Mouse (Mus musculus): Measurements from ENCODE around the gene Cutal. TPM values are rescaled to one million over a fixed set of nuclear protein-coding genes. Genes with fewer than 3 reads are reported as not detected.

Cutal gene
- total and polyA plus RNA-seq, 3 experiments: not detected

DNA sequence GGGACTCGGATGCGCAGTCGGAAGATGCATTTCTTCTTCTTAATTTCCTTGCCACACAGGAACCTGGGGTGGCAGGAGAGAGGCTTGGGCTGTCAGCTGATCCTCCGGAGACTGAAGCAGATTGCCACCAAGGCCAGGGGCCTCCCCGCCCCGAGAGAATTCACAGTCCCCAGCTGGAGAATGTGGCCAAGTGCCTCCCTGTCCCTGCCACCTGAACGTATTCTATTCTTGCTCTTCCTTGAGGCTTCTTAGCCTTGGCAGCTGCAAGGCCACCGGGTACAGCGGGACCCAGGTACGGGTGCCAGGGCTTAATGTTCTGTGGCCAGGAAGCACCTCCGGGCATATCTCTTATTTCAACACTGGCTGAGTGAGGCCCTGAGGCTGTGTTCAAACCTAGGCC, 25.5 kb downstream of the Cutal start:
- Histone ChIP-seq H3K27me3 (replicated peaks) (no peaks in the 10 kb centered on the region), H3K36me3 (replicated peaks in 1 of 2; ENCODE audit: control insufficient read depth in 1 of 2, insufficient read depth in 1 of 2, low read length in 1 of 2) (peaks cover 81 to 99% of the 10 kb centered on the region in 2 experiments), H3K9me3 (replicated peaks; ENCODE audit: low read length) (peaks cover 4% of the 10 kb centered on the region), H3K4me1 (ENCODE audit: control insufficient read depth in 1 of 2, insufficient read depth in 2 of 2) (no peaks in the 10 kb centered on the region; a peak in 1 of 4 replicates), H3K9ac (ENCODE audit: insufficient read depth, low read depth) (no peak overlapping the region), H3K4me3 (replicated peaks in 1 of 3; ENCODE audit: low read depth in 2 of 3, low read length in 2 of 3, poor library complexity in 1 of 3) (no peak overlapping the region), H3K27ac (ENCODE audit: insufficient read depth, low read depth) (no peak overlapping the region), H3K4me2 (ENCODE audit: insufficient read depth, low read depth, poor library complexity, severe bottlenecking) (no peak overlapping the region), H3K79me2 (replicated peaks; ENCODE audit: control insufficient read depth, extremely low read depth, insufficient read depth, poor library complexity, severe bottlenecking) (no peaks in the 10 kb centered on the region)
- TF ChIP-seq JUN (IDR thresholded peaks at IDR 0.05; ENCODE audit: insufficient read depth, low read depth, low read length): no peak
- TF ChIP-seq USF2 (conservative IDR thresholded peaks at IDR 0.05; ENCODE audit: low read depth, low read length): no peak
- TF ChIP-seq MAFK (IDR thresholded peaks at IDR 0.05; ENCODE audit: insufficient replicate concordance, low read length): no peak
- no peak for TF ChIP-seq UBTF (IDR thresholded peaks at IDR 0.05; ENCODE audit: low read depth, low read length)
- no peak for TF ChIP-seq ELF1 (IDR thresholded peaks at IDR 0.05; ENCODE audit: low read depth, low read length)
- TF ChIP-seq HCFC1 (IDR thresholded peaks at IDR 0.05; ENCODE audit: low read depth, low read length): no peak
- TF ChIP-seq IRF4 (IDR thresholded peaks at IDR 0.05; ENCODE audit: low read depth, low read length): no peak
- no peak for TF ChIP-seq ZMIZ1 (IDR thresholded peaks at IDR 0.05; ENCODE audit: low read depth, low read length)
- in situ Hi-C loops (cut with MboI; ENCODE audit: low pct_ligation_motif_present, low pct_unique_long_range_greater_than_20kb, low sequenced_read_pairs): no loop called here
- no peak for DNase-seq (ENCODE audit: extremely low read depth)
- dilution Hi-C loops (cut with MboI; ENCODE audit: extremely low pct_ligation_motif_present, extremely low pct_unique_long_range_greater_than_20kb, low sequenced_read_pairs): no loop called here

DNA sequence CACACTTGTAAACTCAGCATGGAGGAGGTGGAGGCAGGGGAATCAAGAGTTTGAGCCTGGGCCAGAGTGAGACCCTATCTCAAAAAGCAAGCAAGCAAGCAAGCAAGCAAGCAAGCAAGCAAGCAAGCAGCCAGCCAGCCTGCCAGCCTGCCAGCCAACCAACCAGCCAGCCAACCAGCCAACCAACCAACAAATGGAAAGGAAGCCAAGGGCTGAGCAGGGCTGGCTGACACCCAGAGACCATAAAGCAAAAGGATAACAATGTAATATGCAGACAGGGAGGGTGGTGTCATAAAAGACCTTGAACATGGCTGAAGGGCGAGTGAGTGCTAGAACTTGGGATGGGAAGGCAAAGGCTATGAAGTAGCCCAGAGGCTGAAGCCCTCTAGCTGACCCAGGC, 26.2 kb downstream of the Cutal start:
- TF ChIP-seq USF2 (conservative IDR thresholded peaks at IDR 0.05; ENCODE audit: low read depth, low read length) (no peak), MAX (IDR thresholded peaks at IDR 0.05; ENCODE audit: low read length) (no peak), POLR2A (IDR thresholded peaks at IDR 0.05; ENCODE audit: low read depth, low read length) (no peak), MXI1 (IDR thresholded peaks at IDR 0.05; ENCODE audit: low read depth, low read length) (no peak), SIN3A (IDR thresholded peaks at IDR 0.05; ENCODE audit: low read length) (no peak), NELFE (IDR thresholded peaks at IDR 0.05; ENCODE audit: low read depth, low read length) (no peak), JUND (conservative IDR thresholded peaks at IDR 0.05; ENCODE audit: low read depth, low read length) (no peak), RCOR1 (conservative IDR thresholded peaks at IDR 0.05; ENCODE audit: low read depth, low read length) (no peak), IRF4 (IDR thresholded peaks at IDR 0.05; ENCODE audit: low read depth, low read length) (no peak), EP300 (IDR thresholded peaks at IDR 0.05; ENCODE audit: low read length) (no peak), MAFK (IDR thresholded peaks at IDR 0.05; ENCODE audit: insufficient replicate concordance, low read length) (no peak), NRF1 (IDR thresholded peaks at IDR 0.05; ENCODE audit: low read depth, low read length) (no peak), HCFC1 (IDR thresholded peaks at IDR 0.05; ENCODE audit: low read depth, low read length) (no peak), TCF12 (IDR thresholded peaks at IDR 0.05; ENCODE audit: low read depth, low read length) (no peak), ETS1 (conservative IDR thresholded peaks at IDR 0.05; ENCODE audit: low read depth, low read length) (no peak), TBP (conservative IDR thresholded peaks at IDR 0.05; ENCODE audit: low read depth, low read length) (no peak), ZMIZ1 (IDR thresholded peaks at IDR 0.05; ENCODE audit: low read depth, low read length) (no peak)
- dilution Hi-C loops (cut with MboI; ENCODE audit: extremely low pct_ligation_motif_present, extremely low pct_unique_long_range_greater_than_20kb, low sequenced_read_pairs) (no loop called here), in situ Hi-C loops (cut with MboI; ENCODE audit: low pct_ligation_motif_present, low pct_unique_long_range_greater_than_20kb, low sequenced_read_pairs) (no loop called here)
- Histone ChIP-seq H3K4me3 (replicated peaks in 1 of 3; ENCODE audit: low read depth in 2 of 3, low read length in 2 of 3, poor library complexity in 1 of 3) (no peak overlapping the region), H3K9ac (ENCODE audit: insufficient read depth, low read depth) (no peak overlapping the region), H3K27ac (ENCODE audit: insufficient read depth, low read depth) (no peak overlapping the region), H3K4me1 (ENCODE audit: control insufficient read depth in 1 of 2, insufficient read depth in 2 of 2) (no peaks in the 10 kb centered on the region; a peak in 1 of 4 replicates), H3K9me3 (replicated peaks; ENCODE audit: low read length) (peaks cover 4% of the 10 kb centered on the region), H3K36me3 (replicated peaks in 1 of 2; ENCODE audit: control insufficient read depth in 1 of 2, insufficient read depth in 1 of 2, low read length in 1 of 2) (peaks cover 83 to 99% of the 10 kb centered on the region in 2 experiments), H3K27me3 (replicated peaks) (no peaks in the 10 kb centered on the region), H3K79me2 (replicated peaks; ENCODE audit: control insufficient read depth, extremely low read depth, insufficient read depth, poor library complexity, severe bottlenecking) (no peaks in the 10 kb centered on the region), H3K4me2 (ENCODE audit: insufficient read depth, low read depth, poor library complexity, severe bottlenecking) (no peak overlapping the region)
- DNase-seq (ENCODE audit: extremely low read depth): no peak
